Mouse (Mus musculus) liver, postnatal 0 days (tissue): ENCODE data around the gene 1600002K03Rik.

Experiments
- CTCF ChIP-seq: sonication (generic); IDR thresholded peaks from 2 replicates; pipeline ENCODE4 v1.5.1; 2016; ENCODE audit warnings: antibody characterized with exemption, low read depth
- EP300 ChIP-seq: IDR thresholded peaks from 2 replicates; pipeline ENCODE4 v1.6.1; 2016; ENCODE audit warnings: antibody characterized with exemption, low read depth, mild to moderate bottlenecking

- no peak for TF ChIP-seq CTCF
- no peak for TF ChIP-seq EP300
Observed at GRCm38 (mm10) chr10:80138553-80139438, 33.9 kb upstream of the 1600002K03Rik start, which contains the start of gene Atp5d.
